Mouse (Mus musculus) liver, adult 2 months (tissue): ENCODE measurements at regions not wholly inside any gene's neighbourhood (a gene's known extent, or its start where the extent isn't known, plus 50 kb on each side); places are given as distances from the start of the nearest gene placed in this dataset.

ENCODE experiments used
- DNase-seq: peaks from one replicate; pipeline ENCODE4 v3.0.0-alpha.2; 2011; ENCODE audit warnings: low read depth, low spot score; ENCODE audit errors: extremely low read depth
- H3K27ac ChIP-seq: fragments of 200-500 bp; replicated peaks from 2 replicates; pipeline ENCODE4 v1.5.1; 2012; ENCODE audit warnings: low read depth, mild to moderate bottlenecking, control low read depth, inconsistent platforms, low read length; ENCODE audit not compliant: insufficient read depth
- H3K27me3 ChIP-seq: fragments of 200-500 bp; 2 replicates; pipeline ENCODE4 v1.6.1; 2012; ENCODE audit warnings: mild to moderate bottlenecking, moderate library complexity, low read length, inconsistent platforms; ENCODE audit not compliant: control insufficient read depth, insufficient read depth
- H3K36me3 ChIP-seq: fragments of 200-500 bp; 2 replicates; pipeline ENCODE4 v1.6.1; 2012; ENCODE audit warnings: low read length, inconsistent platforms; ENCODE audit not compliant: control insufficient read depth, insufficient read depth
- H3K4me1 ChIP-seq: fragments of 200-500 bp; 2 replicates; pipeline ENCODE4 v1.6.1; 2011; ENCODE audit warnings: low read length; ENCODE audit not compliant: control insufficient read depth, insufficient read depth
- H3K4me3 ChIP-seq: fragments of 200-500 bp; 2 replicates; pipeline ENCODE4 v1.5.1; 2011; ENCODE audit warnings: low read depth, mild to moderate bottlenecking, control low read depth, low read length, moderate library complexity; ENCODE audit not compliant: insufficient read depth
- H3K79me2 ChIP-seq: fragments of 200-500 bp; 2 replicates; pipeline ENCODE4 v1.6.1; 2012; ENCODE audit warnings: inconsistent platforms, mild to moderate bottlenecking, low read length, moderate library complexity; ENCODE audit not compliant: control insufficient read depth, insufficient read depth
- H3K9ac ChIP-seq: fragments of 200-500 bp; 2 replicates; pipeline ENCODE4 v1.6.1; 2012; ENCODE audit warnings: low read depth, mild to moderate bottlenecking, control low read depth, inconsistent platforms, low read length
- CTCF ChIP-seq: fragments of 200-500 bp; IDR thresholded peaks from 2 replicates; pipeline ENCODE4 v1.5.1; 2011; ENCODE audit warnings: low read depth, low read length, control low read depth
- POLR2A ChIP-seq: fragments of 200-500 bp; IDR thresholded peaks from 2 replicates; pipeline ENCODE4 v1.6.1; 2011; ENCODE audit warnings: low read length, control low read depth; ENCODE audit not compliant: insufficient read depth; ENCODE audit errors: extremely low read depth
- WGBS: fragments of 180-500 bp; shearing (Covaris S2); methylation state at CpG from one replicate; pipeline ENCODE4 v1.1.7; 2018; 5-methylcytosine and 5-hydroxymethylcytosine counted together

GRCm38 (mm10) chr8:93653913-93654705, 118.5 kb upstream of the Ces5a start:
- TF ChIP-seq POLR2A (no peak), CTCF (no peak)
- Histone ChIP-seq H3K79me2 (no peaks in the 10 kb centered on the region), H3K9ac (no peak overlapping the region), H3K27me3 (no peaks in the 10 kb centered on the region), H3K4me3 (no peak overlapping the region), H3K36me3 (no peaks in the 10 kb centered on the region), H3K4me1 (no peaks in the 10 kb centered on the region), H3K27ac (no peak overlapping the region)
- 73% methylated on average over 14 of the region's 14 CpGs for WGBS
- DNase-seq = no peak

GRCm38 (mm10) chr8:93655752-93656151, 120.1 kb upstream of the Ces5a start:
- 84% methylated on average over 9 of the region's 9 CpGs for WGBS
- Histone ChIP-seq H3K4me3 (no peak overlapping the region), H3K79me2 (no peaks in the 10 kb centered on the region), H3K27me3 (no peaks in the 10 kb centered on the region), H3K9ac (no peak overlapping the region), H3K4me1 (no peaks in the 10 kb centered on the region), H3K36me3 (no peaks in the 10 kb centered on the region), H3K27ac (no peak overlapping the region)
- no peak for DNase-seq
- TF ChIP-seq CTCF (no peak), POLR2A (no peak)

GRCm38 (mm10) chr8:93661739-93662138, 126.1 kb upstream of the Ces5a start:
- 8% methylated on average over 15 of the region's 15 CpGs for WGBS
- DNase-seq = peak; percentile 40
- H3K36me3 ChIP-seq = no peaks in the 10 kb centered on the region
- H3K27ac ChIP-seq = no peak overlapping the region
- H3K4me1 ChIP-seq = no peaks in the 10 kb centered on the region
- no peak overlapping the region for H3K4me3 ChIP-seq
- H3K27me3 ChIP-seq = no peaks in the 10 kb centered on the region
- TF ChIP-seq CTCF (peak; percentile 96), POLR2A (no peak)
- no peak overlapping the region for H3K9ac ChIP-seq
- H3K79me2 ChIP-seq = no peaks in the 10 kb centered on the region

GRCm38 (mm10) chr8:93662219-93662618, 126.6 kb upstream of the Ces5a start:
- no peak overlapping the region for H3K27ac ChIP-seq
- H3K4me1 ChIP-seq = no peaks in the 10 kb centered on the region
- 32% methylated on average over 5 of the region's 5 CpGs for WGBS
- H3K4me3 ChIP-seq = no peak overlapping the region
- TF ChIP-seq POLR2A (no peak), CTCF (no peak)
- H3K9ac ChIP-seq = no peak overlapping the region
- no peaks in the 10 kb centered on the region for H3K79me2 ChIP-seq
- H3K36me3 ChIP-seq = no peaks in the 10 kb centered on the region
- DNase-seq = peak; percentile 16
- H3K27me3 ChIP-seq = no peaks in the 10 kb centered on the region

- Histone ChIP-seq H3K9ac (no peak overlapping the region), H3K27ac (no peak overlapping the region), H3K4me3 (no peak overlapping the region), H3K27me3 (no peaks in the 10 kb centered on the region), H3K79me2 (no peaks in the 10 kb centered on the region), H3K4me1 (no peaks in the 10 kb centered on the region), H3K36me3 (no peaks in the 10 kb centered on the region)
- no peak for TF ChIP-seq POLR2A
- TF ChIP-seq CTCF = no peak
- no peak for DNase-seq
- WGBS = 87% methylated on average over 4 of the region's 4 CpGs
These were observed 128.2 kb upstream of the Ces5a start for GRCm38 (mm10) chr8:93663851-93664250.

GRCm38 (mm10) chr8:93668306-93668705, 132.7 kb upstream of the Ces5a start:
- no peak for DNase-seq
- H3K4me3 ChIP-seq = no peak overlapping the region
- no peaks in the 10 kb centered on the region for H3K4me1 ChIP-seq
- no peaks in the 10 kb centered on the region for H3K36me3 ChIP-seq
- no peaks in the 10 kb centered on the region for H3K79me2 ChIP-seq
- no peak overlapping the region for H3K9ac ChIP-seq
- H3K27me3 ChIP-seq = no peaks in the 10 kb centered on the region
- H3K27ac ChIP-seq = no peak overlapping the region
- WGBS = 33% methylated on average over 7 of the region's 7 CpGs
- TF ChIP-seq POLR2A (no peak), CTCF (no peak)
